Mouse (Mus musculus): ENCODE data around the gene Apol7a. TPM values are rescaled to one million over a fixed set of nuclear protein-coding genes. Genes with fewer than 3 reads are reported as not detected.
A peak's percentile ranks its signal among the peaks of the same experiment; 100 is the strongest.

Apol7a gene
- total and polyA plus RNA-seq, 3 experiments, result 0.21 TPM; not detected in 2

DNA sequence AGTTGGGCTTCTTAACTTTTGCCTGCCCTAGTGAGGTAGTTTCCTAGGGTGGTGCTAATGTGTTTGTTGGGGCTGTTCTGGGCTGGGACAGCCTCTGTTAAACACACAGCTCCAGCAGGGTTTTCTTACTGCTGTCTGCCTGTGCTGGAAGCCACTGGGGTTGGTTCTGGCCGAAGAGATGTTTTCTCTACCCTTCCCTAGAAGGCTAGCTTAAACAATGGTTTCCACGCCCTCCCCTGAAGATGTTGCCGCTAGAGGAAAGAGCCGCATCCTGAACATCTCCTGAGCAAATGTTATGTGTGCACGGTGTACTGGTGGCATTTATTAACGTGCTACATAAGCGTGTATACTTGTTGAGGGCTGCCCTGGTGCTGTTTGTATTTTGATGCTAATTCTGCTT, 50.8 kb downstream of the Apol7a start:
- no peak for DNase-seq

DNA sequence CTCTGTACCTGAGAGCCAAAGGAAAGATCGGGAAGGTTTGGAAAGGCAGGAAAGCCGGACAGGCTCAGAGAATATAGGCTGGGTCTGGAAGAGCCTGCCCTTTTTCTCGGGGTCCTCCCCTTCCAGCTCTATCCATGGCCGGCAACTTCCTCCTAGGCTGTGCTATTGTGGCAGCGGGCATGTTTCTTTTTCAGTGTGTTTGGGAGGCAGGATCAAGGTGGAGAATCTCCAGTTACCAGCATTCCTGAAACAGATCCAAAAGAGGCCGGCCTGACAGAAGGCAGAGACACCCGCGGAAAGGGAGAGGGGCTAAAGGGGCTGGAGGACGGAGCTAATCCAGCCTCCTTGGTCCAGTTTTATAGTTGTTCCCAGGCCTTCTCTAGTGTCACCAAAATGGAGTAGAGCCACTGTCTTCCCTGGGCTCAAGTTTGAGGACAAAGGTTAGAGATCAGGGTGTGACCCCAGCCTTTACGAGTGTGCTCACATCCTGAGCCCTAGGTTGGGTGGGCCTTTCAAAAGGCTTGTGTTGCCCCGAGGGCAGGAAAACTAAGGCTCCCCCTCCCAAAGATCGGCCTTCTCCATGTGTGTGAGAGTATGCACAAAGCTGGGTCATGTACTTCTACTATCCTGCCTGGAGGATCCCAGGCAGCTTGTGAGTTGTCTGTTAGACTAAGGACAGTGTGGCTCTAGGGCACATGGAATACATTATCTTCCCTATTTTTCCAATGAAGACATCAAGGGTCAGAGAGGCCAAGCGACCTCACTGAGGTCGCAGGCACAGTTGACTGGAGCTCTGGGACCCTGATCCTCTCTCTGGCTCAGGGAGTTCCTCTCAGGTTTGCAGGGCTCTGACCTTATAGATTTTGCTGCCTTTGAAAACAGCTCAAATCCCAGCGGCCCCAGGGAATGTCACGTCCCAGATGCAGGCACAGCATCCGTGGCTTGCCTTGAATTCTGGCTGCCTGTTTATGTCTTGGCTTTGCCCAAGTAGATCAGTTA, 54.5 kb downstream of the Apol7a start:
- no peak for DNase-seq

DNA sequence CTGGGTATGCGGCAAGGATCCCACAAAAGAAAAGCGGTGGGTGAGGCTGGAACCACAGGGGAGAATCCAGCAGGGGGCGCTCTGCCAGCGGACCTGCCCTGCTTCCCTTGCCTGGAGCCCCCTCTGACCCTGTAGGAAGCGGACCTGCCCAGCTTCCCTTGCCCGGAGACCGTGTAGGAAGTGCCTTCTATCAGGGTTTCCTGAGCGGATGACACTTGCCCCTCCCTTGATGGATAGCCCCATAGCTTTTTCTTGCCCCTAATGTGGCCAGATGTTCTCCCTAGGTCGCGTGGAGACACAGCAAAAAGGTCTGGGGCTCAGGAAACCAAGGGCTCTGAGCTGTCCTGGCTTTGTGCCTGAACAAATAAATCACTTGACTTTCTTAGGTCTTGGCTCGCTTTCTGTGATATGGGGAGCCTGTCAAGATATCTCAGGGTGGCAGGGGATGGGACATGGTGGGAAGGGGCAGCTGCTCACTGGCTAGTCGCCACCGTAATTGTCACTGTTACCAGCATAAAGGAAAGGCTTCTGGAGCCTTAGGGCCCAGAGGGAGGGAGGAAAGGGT, 55.3 kb downstream of the Apol7a start:
- DNase-seq, result peak; percentile 84

DNA sequence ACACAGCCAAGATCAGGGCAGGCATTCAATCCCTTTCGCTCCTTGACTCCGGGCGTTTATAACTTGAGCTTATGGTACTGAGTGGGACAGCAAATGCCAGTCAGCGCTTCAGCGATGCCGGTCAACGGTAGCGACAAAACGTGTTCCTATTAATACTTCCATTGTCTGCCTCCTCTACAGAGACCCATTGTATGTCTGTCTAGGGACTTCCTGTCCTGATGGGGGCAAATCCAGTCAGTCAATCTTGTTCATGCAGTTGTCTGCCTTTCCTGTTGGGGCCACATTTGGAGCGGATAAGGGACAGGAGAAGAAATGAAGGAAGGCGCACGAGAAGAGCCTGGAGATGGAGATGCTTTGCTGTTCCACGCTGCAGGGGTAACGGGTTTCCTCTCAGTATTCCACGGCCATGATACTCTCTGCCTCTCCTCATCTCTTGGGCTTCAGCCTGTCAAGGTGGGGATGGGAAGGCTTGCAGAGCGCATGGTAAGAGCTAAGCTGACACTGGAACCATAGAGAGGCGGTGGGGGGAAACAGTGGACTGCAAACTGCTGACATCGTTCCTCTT, 55.9 kb downstream of the Apol7a start:
- no peak for DNase-seq

DNA sequence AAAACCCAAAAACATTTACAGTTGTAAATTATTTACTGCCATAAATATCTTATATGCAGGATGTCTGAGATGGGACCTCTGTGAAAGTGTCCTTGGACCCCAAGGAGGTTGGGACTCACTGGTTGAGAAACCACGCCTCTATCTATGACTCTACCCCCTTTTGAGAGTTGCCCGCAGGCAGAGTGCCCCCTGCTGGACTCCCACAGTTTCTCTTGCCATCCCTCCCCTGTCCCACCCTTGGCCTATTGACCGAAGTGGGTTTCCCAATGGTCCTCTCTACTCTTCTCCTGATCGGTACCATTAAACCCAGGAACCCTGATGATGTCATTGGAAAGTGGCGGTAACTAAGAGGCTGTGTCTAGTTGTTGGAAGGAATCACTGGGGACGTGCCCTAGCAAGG, 56.9 kb downstream of the Apol7a start:
- DNase-seq, result no peak

DNA sequence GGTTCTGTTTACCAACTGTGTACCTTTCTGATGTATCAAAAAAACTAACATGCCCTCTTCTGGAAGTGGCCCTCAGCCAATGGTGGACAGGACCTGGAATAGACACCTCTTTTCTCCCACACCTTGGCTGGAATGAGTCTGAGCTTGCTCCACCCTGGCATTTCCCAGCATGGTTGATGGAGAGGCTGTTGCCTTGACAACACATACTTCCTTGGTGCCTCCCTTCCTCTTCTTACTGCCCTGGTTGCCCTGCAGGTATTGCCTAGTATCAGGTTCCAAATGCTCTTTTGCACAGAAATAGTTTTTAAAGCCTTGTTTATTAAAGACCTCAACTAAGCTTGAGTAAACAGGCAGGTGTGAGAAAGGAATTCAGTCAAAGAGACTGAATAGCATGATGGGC, 58.3 kb downstream of the Apol7a start:
- no peak for DNase-seq

DNA sequence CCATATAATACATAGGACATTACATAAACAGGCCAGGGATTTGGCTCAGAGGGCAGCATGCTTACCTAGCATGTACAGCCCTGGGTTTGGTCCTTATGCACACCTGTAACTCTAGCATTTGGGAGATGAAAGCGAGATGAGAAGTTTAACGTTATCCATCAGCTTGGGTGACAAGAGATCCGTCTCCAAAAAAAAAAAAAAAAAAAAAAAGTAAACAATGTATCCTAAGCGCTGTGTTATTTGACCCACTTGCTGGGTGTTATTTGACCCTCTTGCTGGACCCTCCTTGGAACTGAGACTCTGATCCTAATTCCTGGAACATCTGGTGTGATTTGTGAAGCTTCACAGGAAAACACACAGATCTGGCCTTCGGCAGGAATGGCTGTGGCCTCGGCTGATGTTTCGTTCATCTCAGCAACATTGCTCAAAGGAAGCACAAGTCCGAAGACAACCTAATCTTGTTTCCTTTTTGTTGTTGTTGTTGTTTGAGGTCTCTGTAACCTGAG, 59.9 kb downstream of the Apol7a start:
- DNase-seq, result no peak

DNA sequence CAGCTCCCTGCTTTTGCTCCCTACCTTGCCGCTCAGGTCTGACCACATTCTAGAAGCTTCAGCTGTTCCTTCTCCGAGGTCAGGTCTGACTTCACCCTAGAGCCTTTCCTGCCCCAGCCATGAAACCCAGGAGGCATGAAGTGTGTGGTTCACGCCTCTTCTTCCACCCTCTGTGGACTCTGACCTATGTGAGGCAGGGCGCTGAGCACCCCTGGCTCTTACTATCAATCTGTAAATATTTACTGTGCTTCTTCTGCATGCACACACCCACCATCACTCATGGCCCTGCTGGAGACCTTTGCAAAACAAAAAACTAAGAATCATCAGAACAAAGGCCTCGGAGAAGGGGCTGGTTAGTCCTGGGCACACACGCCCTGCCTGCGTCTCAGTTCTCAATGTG, 60.5 kb downstream of the Apol7a start:
- DNase-seq, result no peak

Other genes starting within 250 kb of the Apol7a start
- gene Rbfox2, start 92.1 kb downstream of the Apol7a start, total RNA-seq (2021), result 10 to 100 TPM; 56.1 to 68.7 TPM
- gene Rbfox2, start 92.1 kb downstream of the Apol7a start, polyA plus RNA-seq (2012; rRNA removed), result 53.8 and 74.8 TPM in 2 replicates
- gene Apol9a, start 12.0 kb upstream of the Apol7a start, total RNA-seq (2021), result 1 to 10 TPM in 1 of 2 experiments, under 1 TPM in 1; 0.78 to 1.2 TPM
- gene Apol9a, start 12.0 kb upstream of the Apol7a start, polyA plus RNA-seq (2012; rRNA removed), result 1.9 and 3.0 TPM in 2 replicates
- not detected for gene Apol7b, start 48.4 kb upstream of the Apol7a start, total RNA-seq (2021)
- gene Apol7b, start 48.4 kb upstream of the Apol7a start, polyA plus RNA-seq (2012; rRNA removed), result 0.04 TPM in 1 of 2 replicates, not detected in the other
- not detected for gene Apol10a, start 77.9 kb upstream of the Apol7a start, total RNA-seq (2021)
- not detected in 2 replicates for gene Apol10a, start 77.9 kb upstream of the Apol7a start, polyA plus RNA-seq (2012; rRNA removed)
- gene Apol11a, start 109.2 kb upstream of the Apol7a start, total RNA-seq (2021), result not detected
- not detected in 2 replicates for gene Apol11a, start 109.2 kb upstream of the Apol7a start, polyA plus RNA-seq (2012; rRNA removed)
- under 1 TPM in 1 of 2 experiments, not detected in 1; 0.14 TPM for gene Apol7c, start 134.2 kb upstream of the Apol7a start, total RNA-seq (2021)
- gene Apol7c, start 134.2 kb upstream of the Apol7a start, polyA plus RNA-seq (2012; rRNA removed), result 0.07 TPM in 1 of 2 replicates, not detected in the other
- gene 1700025B11Rik, start 162.8 kb upstream of the Apol7a start, total RNA-seq (2021), result not detected
- not detected in 2 replicates for gene 1700025B11Rik, start 162.8 kb upstream of the Apol7a start, polyA plus RNA-seq (2012; rRNA removed)
- gene Apol10b, start 197.0 kb upstream of the Apol7a start, total RNA-seq (2021), result under 1 TPM; 0.14 to 0.41 TPM
- gene Apol10b, start 197.0 kb upstream of the Apol7a start, polyA plus RNA-seq (2012; rRNA removed), result 0.07 TPM in 1 of 2 replicates, not detected in the other
- gene Gm36245, start 200.1 kb upstream of the Apol7a start, total RNA-seq (2021), result not detected
- gene Gm36245, start 200.1 kb upstream of the Apol7a start, polyA plus RNA-seq (2012; rRNA removed), result not detected in 2 replicates
- under 1 TPM; 0.52 to 0.73 TPM for gene Apol11b, start 244.2 kb upstream of the Apol7a start, total RNA-seq (2021)
- gene Apol11b, start 244.2 kb upstream of the Apol7a start, polyA plus RNA-seq (2012; rRNA removed), result 0.04 TPM in 1 of 2 replicates, not detected in the other

All from adrenal gland, adult 2 months (tissue).